Mouse (Mus musculus) embryonic fibroblast, embryonic 13.5 days (primary cell): ENCODE results near the gene Shoc2. TPM values are rescaled to one million over a fixed set of nuclear protein-coding genes. Genes with fewer than 3 reads are reported as not detected.
A peak's percentile ranks its signal among the peaks of the same experiment; 100 is the strongest.

Experiments
- H3K27ac ChIP-seq: 2 replicates; pipeline ENCODE4 v1.5.1; 2012; ENCODE audit warnings: low read length, control low read depth, inconsistent platforms; ENCODE audit not compliant: insufficient read depth
- H3K4me1 ChIP-seq: 2 replicates; pipeline ENCODE4 v1.6.1; 2011; ENCODE audit warnings: low read length; ENCODE audit not compliant: control insufficient read depth, insufficient read depth
- H3K4me3 ChIP-seq: 2 replicates; pipeline ENCODE4 v1.5.1; 2011; ENCODE audit warnings: mild to moderate bottlenecking, control low read depth, low read length; ENCODE audit not compliant: insufficient read depth
- CTCF ChIP-seq: IDR thresholded peaks from 2 replicates; pipeline ENCODE4 v1.5.1; 2011; ENCODE audit warnings: mild to moderate bottlenecking, control low read depth, low read length, moderate library complexity, borderline replicate concordance; ENCODE audit not compliant: insufficient read depth
- POLR2A ChIP-seq: IDR thresholded peaks from 2 replicates; pipeline ENCODE4 v1.6.1; 2011; ENCODE audit warnings: low read depth, mild to moderate bottlenecking, control low read depth, low read length, moderate library complexity
- polyA plus RNA-seq: library from polyadenylated mRNA; stranded (reverse); fragments of >200 nt; gene quantifications from 2 replicates; pipeline ENCODE4 v1.2.4, GENCODE M21; 2011; ENCODE audit warnings: low read depth; ENCODE audit not compliant: missing spikeins, insufficient read length

Gene Shoc2
- polyA plus RNA-seq, 1 experiment, result 99.6 TPM

DNA sequence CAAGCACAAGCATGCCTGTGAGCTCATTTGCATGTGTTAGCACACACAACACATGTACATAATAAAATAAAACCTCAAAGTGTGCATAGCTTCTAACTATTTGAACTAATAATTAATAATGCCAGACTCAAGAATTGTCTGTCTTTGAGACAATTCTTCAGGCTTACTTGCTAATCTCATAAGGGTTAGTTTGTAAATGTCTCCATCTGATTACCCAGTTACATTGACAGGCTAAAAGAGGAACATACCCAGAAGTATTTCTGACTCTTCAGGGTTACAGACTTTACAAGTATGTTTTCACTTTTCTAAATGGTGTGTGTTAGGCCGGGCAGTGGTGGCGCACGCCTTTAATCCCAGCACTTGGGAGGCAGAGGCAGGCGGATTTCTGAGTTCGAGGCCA lies 71.4 kb downstream of the Shoc2 start:
- Histone ChIP-seq H3K4me3 (no peak overlapping the region), H3K27ac (no peak overlapping the region), H3K4me1 (no peaks in the 10 kb centered on the region)
- TF ChIP-seq CTCF, result no peak
- TF ChIP-seq POLR2A, result no peak

DNA sequence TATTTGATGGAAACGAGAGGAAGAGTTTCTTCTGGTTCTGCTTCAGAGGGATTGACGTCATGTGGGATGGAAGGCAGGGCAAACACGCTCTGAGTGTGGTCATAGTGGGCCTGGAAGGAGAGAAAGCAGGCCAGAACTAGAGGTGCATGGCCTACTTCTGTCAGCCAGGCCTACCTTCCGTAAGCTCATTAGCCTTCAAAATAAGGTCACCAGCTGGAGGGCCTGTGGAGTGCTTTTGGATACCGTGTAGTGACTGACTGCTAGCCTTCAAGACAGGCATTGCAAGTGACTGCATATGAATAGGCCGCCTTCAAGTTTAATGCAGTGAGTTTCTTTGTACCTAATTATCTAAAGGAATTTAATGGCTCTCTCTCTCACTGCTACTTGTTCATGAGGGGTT lies 91.0 kb downstream of the Shoc2 start:
- TF ChIP-seq POLR2A (no peak), CTCF (no peak)
- no peaks in the 10 kb centered on the region for H3K4me1 ChIP-seq
- no peak overlapping the region for H3K27ac ChIP-seq

GRCm38 (mm10) chr19:54039441-54039840 lies 95.3 kb downstream of the Shoc2 start:
- Histone ChIP-seq H3K4me3 (no peak overlapping the region), H3K27ac (no peak overlapping the region), H3K4me1 (no peaks in the 10 kb centered on the region)
- TF ChIP-seq CTCF (no peak), POLR2A (no peak)

More for the DNA sequence above, 91.0 kb downstream of the Shoc2 start:
- no peak overlapping the region for H3K4me3 ChIP-seq

DNA sequence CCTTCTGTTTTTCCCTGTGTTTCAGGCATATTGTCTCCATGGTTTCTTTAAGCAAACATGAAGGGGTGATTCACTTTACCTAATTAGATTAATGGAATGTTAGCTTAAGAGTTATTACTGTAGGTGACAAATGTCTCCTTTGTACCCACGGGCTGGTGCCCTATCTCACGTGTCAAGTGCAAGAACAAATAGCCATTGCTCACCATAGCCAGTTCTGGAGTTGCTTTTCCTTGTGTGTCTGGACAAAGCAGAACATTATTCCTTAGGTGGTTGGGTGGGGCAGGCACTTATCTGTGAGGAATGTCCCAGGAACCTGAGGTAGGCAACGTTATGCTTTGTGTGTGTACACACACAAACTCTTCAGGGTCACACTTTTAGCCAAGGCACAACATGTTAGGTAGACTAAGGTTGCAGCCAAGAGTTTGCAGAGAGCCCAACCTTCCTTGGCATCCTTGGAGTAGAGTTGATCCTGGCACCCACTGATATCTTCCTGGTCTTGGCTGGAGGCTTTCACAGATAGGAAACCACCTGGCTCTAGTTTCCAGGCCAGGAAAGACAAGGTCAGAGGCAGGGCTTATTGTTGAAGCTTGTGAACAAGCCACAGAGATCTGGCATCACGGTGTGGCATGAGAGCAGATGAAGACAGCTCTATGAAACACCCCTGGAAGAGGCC lies 96.4 kb downstream of the Shoc2 start:
- Histone ChIP-seq H3K4me3 (no peak overlapping the region), H3K27ac (no peak overlapping the region), H3K4me1 (no peaks in the 10 kb centered on the region)
- TF ChIP-seq CTCF, result no peak
- no peak for TF ChIP-seq POLR2A

- no peaks in the 10 kb centered on the region for H3K4me1 ChIP-seq
- no peak for TF ChIP-seq POLR2A
- no peak for TF ChIP-seq CTCF
- no peak overlapping the region for H3K4me3 ChIP-seq
- H3K27ac ChIP-seq, result no peak overlapping the region
These were observed 96.9 kb downstream of the Shoc2 start for GRCm38 (mm10) chr19:54041029-54041367.

DNA sequence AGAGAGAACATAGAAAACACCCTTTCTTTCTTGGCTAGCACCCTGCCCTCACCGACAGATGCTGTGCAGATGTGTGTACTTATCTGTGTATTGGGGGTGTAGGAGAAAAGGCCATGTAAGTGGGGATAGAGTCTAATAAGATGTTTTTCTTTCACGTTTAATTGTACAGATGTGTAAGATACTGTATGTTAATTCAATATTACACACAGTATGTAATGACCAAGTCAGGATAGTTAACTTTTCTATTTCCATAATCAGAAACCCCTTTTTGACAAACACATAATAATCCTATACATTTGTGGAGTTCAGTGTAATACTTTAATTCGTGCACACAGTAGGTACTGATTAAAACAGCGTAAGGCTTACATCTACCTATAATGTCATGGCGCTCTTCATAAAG lies 99.7 kb downstream of the Shoc2 start, which contains the start of gene Adra2a:
Gene Adra2a, plus strand, starts transcription at position 301 of the 400 bp plus-strand sequence.
- H3K4me3 ChIP-seq, result peak within 1 kb of the TSS; percentile 39
- H3K27ac ChIP-seq, result no peak within 1 kb of the TSS
- H3K4me1 ChIP-seq, result no peaks in the 10 kb centered on the region
- TF ChIP-seq CTCF (no peak), POLR2A (no peak)

DNA sequence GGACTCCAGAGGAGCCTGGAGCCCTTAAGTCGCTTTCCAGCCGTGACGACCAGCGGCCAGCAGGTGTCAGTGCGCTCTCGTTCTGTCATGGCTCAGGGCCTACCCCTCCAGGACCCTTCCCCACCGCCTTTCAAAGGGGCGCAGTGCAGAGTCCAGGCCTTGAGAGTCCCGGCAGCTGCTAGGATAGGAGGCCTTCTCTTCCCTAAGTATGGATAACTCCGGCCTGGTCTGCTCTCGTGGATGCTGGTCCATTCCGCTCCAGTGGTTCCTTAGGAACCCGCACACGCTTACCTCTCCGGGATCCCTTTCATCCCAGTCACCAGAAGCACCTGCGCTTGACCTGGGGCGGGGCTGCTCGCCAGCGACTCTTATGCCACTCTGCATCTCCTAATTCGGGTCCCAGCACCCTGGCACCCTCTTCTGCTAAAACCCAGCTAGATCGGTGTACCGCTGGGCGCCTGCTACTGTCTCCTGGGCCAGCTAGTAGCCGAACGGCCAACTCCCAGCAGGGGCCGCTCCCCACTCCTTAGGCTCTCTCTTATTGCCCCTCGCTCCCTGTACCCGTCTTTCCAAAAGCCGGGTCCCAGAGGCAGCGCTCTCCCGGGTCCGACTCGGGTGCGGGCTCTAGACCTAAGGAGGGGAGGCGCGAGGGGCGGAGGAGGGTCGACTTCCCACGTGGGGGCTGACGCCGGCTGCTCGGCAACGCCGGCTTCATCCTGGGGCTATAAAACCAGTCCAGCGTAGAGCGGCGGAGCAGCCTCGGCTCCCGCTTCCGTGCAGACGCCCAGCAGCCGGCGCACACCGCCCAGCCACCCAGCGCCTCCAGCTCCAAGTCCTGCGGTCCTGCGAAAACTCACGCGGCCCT lies 100.6 kb downstream of the Shoc2 start:
- H3K27ac ChIP-seq, result no peak overlapping the region
- no peaks in the 10 kb centered on the region for H3K4me1 ChIP-seq
- TF ChIP-seq CTCF (peak; percentile 97), POLR2A (0 out of 2 replicates have a peak, but pooled peaks have one; percentile 43)
- H3K4me3 ChIP-seq, result peak overlapping the region; percentile 39

DNA sequence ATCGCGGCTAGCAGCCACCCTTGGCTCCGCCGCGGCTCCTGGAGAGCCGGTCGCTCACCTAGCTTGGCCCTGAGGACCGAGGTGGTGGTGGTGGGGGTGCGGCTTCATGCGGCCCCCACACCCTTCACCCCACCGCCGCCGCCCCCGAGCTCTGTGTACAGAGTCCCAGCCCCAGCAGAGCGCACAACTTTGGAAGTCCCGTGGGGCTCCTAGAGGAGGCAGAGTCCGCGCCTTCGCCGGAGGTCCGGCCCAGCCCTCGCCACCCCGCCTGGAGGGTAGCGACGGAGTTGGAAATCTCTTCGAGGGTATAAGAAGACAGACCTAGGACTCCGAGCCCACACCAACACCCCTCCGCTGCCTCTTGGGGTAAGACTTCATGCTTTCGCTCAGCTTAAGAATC lies 101.3 kb downstream of the Shoc2 start:
- H3K4me3 ChIP-seq, result peak overlapping the region; percentile 39
- no peak overlapping the region for H3K27ac ChIP-seq
- no peak for TF ChIP-seq CTCF
- no peak for TF ChIP-seq POLR2A
- no peaks in the 10 kb centered on the region for H3K4me1 ChIP-seq

DNA sequence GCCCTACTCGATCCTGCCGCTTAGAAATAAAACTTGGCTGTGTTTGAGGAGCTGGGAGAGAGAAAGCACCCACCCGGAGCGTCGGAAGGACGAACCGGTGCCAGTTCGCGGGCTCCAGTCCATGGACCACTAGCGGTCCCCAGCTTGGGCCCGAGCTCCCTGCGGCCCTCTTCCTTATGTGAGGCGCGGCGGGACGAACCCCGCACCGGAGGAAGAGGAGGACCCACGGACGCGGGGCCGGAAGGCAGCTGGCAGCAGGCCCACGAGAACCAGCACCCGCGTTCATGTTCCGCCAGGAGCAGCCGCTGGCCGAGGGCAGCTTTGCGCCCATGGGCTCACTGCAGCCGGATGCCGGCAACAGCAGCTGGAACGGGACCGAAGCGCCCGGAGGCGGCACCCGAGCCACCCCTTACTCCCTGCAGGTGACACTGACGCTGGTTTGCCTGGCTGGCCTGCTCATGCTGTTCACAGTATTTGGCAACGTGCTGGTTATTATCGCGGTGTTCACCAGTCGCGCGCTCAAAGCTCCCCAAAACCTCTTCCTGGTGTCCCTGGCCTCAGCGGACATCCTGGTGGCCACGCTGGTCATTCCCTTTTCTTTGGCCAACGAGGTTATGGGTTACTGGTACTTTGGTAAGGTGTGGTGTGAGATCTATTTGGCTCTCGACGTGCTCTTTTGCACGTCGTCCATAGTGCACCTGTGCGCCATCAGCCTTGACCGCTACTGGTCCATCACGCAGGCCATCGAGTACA lies 102.0 kb downstream of the Shoc2 start:
- Histone ChIP-seq H3K27ac (no peak overlapping the region), H3K4me3 (peak overlapping the region; percentile 39), H3K4me1 (no peaks in the 10 kb centered on the region)
- TF ChIP-seq POLR2A (no peak), CTCF (no peak)

- H3K27ac ChIP-seq, result no peak overlapping the region
- H3K4me3 ChIP-seq, result peak overlapping the region; percentile 0; the same call in 1 of the 2 replicates
- TF ChIP-seq CTCF (no peak), POLR2A (no peak)
- H3K4me1 ChIP-seq, result no peaks in the 10 kb centered on the region
These were observed 102.6 kb downstream of the Shoc2 start for GRCm38 (mm10) chr19:54046684-54047070.
